In genomic region chr7:81554369-81554768, GRCm38 (mm10) we compare ENCODE assay signal across 8 mouse cellular contexts. TPM values are rescaled to one million over a fixed set of nuclear protein-coding genes. Genes with fewer than 3 reads are reported as not detected.
DNase-seq lines count a peak whose midpoint lies in the region; ATAC-seq and TF ChIP-seq lines count a peak whose summit lies in the region.
"Had no signal": no experiment of that assay in that cellular context is flagged by ENCODE, and none has a peak within 500 bp of the region (broad histone marks: within the 10 kb centered on the region; RNA-seq: fewer than 3 reads in every experiment).

No protein-coding gene starts in this region.

- in situ Hi-C loops in CH12.LX (cut with MboI; ENCODE audit: low pct_ligation_motif_present, low pct_unique_long_range_greater_than_20kb, low sequenced_read_pairs) = no loop called here
- in situ Hi-C loops in Patski (cut with MboI; ENCODE audit: low pct_unique_long_range_greater_than_20kb) = loop anchor here (5.0 kb wide), 1 partner anchor 208 kb away; the partner anchor contains the start of gene Ramac

- WGBS in kidney, adult 2 months = 85% methylated on average over 2 of the region's 2 CpGs
- WGBS in kidney, embryonic 16.5 days = 77% methylated on average over 2 of the region's 2 CpGs
- WGBS in liver, adult 2 months = 84% methylated on average over 2 of the region's 2 CpGs

- dilution Hi-C loops in CH12.LX (cut with MboI; ENCODE audit: extremely low pct_ligation_motif_present, extremely low pct_unique_long_range_greater_than_20kb, low sequenced_read_pairs) = no loop called here

- no peak overlapping the region for H3K4me3 ChIP-seq in kidney, adult 2 months (ENCODE audit: insufficient read depth, low read depth, low read length)
- no peak overlapping the region for H3K4me3 ChIP-seq in kidney, embryonic 16.5 days (ENCODE audit: low read length)
- H3K4me3 ChIP-seq in CH12.LX (replicated peaks in 1 of 3; ENCODE audit: low read depth in 2 of 3, low read length in 2 of 3, poor library complexity in 1 of 3) = no peak overlapping the region
- no peak overlapping the region for H3K4me3 ChIP-seq in liver, adult 2 months (ENCODE audit: insufficient read depth, low read depth, low read length)
- H3K4me3 ChIP-seq: erythroblast, embryonic 14.5 days had no signal

- H3K36me3 ChIP-seq in kidney, adult 2 months (ENCODE audit: control insufficient read depth, insufficient read depth, low read length) = no peaks in the 10 kb centered on the region
- H3K36me3 ChIP-seq in kidney, embryonic 16.5 days (ENCODE audit: insufficient read depth, low read length) = no peaks in the 10 kb centered on the region
- no peaks in the 10 kb centered on the region for H3K36me3 ChIP-seq in CH12.LX (replicated peaks in 1 of 2; ENCODE audit: control insufficient read depth in 1 of 2, insufficient read depth in 1 of 2, low read length in 1 of 2)
- no peaks in the 10 kb centered on the region for H3K36me3 ChIP-seq in liver, adult 2 months (ENCODE audit: control insufficient read depth, insufficient read depth, low read length)

- DNase-seq in kidney, adult 2 months = peak; percentile 31
- DNase-seq in CH12.LX (ENCODE audit: extremely low read depth) (peak; percentile 52), Patski (ENCODE audit: low read depth, low spot score) (no peak)
- peak; percentile 48 for DNase-seq in liver, adult 2 months (ENCODE audit: extremely low read depth, low read depth, low spot score)
- DNase-seq in thymus, postnatal 4 days = peak; percentile 72
- DNase-seq in frontal cortex, postnatal 36 days (ENCODE audit: low spot score in 2 of 2) = no peak

- peak; percentile 64 for TF ChIP-seq CTCF in kidney, adult 2 months (conservative IDR thresholded peaks at IDR 0.05; ENCODE audit: insufficient read depth, insufficient read length, low read depth, low read length)
- TF ChIP-seq CTCF in CH12.LX (conservative IDR thresholded peaks at IDR 0.05 in 1 of 2, IDR thresholded peaks at IDR 0.05 in 1 of 2; ENCODE audit: low read depth in 2 of 2, low read length in 2 of 2) (peak; percentile 64 to 74; a peak in 3 of 4 replicates), Patski (IDR thresholded peaks at IDR 0.05) (peak; percentile 86)
- TF ChIP-seq CTCF in liver, adult 2 months (IDR thresholded peaks at IDR 0.05; ENCODE audit: low read depth, low read length) = peak; percentile 67

- no peak for ATAC-seq in kidney, embryonic 16.5 days (ENCODE audit: low FRiP score, low TSS enrichment)
- ATAC-seq in Patski = no peak

- no peaks in the 10 kb centered on the region for H3K27me3 ChIP-seq in kidney, adult 2 months (replicated peaks; ENCODE audit: control insufficient read depth, insufficient read depth, low read length)
- H3K27me3 ChIP-seq in kidney, embryonic 16.5 days (ENCODE audit: insufficient read depth, low read length) = no peaks in the 10 kb centered on the region
- H3K27me3 ChIP-seq in CH12.LX (replicated peaks) (no peaks in the 10 kb centered on the region), Patski (peaks cover 10% of the 10 kb centered on the region)
- H3K27me3 ChIP-seq in liver, adult 2 months (ENCODE audit: control insufficient read depth, insufficient read depth, low read length) = no peaks in the 10 kb centered on the region

- TF ChIP-seq RAD21 in CH12.LX (IDR thresholded peaks at IDR 0.05; ENCODE audit: low read depth, low read length) = peak; percentile 74

- CTCF ChIA-PET in Patski (lab: Charles Lee) = no interaction called here

- no peak overlapping the region for H3K27ac ChIP-seq in kidney, adult 2 months (ENCODE audit: insufficient read depth, low read depth, low read length)
- H3K27ac ChIP-seq in kidney, embryonic 16.5 days (ENCODE audit: low read length) = no peak overlapping the region
- H3K27ac ChIP-seq in CH12.LX (ENCODE audit: insufficient read depth, low read depth) = no peak overlapping the region
- no peak overlapping the region for H3K27ac ChIP-seq in liver, adult 2 months (replicated peaks; ENCODE audit: insufficient read depth, low read depth, low read length)

- TF ChIP-seq POLR2A in kidney, adult 2 months (IDR thresholded peaks at IDR 0.05; ENCODE audit: low read depth, low read length) = no peak
- TF ChIP-seq POLR2A in CH12.LX (IDR thresholded peaks at IDR 0.05; ENCODE audit: low read depth, low read length) = no peak
- TF ChIP-seq POLR2A in liver, adult 2 months (IDR thresholded peaks at IDR 0.05; ENCODE audit: extremely low read depth, insufficient read depth, low read length) = no peak

- H3K9ac ChIP-seq in kidney, embryonic 16.5 days (replicated peaks; ENCODE audit: low read length) = no peak overlapping the region
- H3K9ac ChIP-seq in CH12.LX (ENCODE audit: insufficient read depth, low read depth) = no peak overlapping the region
- no peak overlapping the region for H3K9ac ChIP-seq in liver, adult 2 months (ENCODE audit: low read depth, low read length)

- H3K4me2 ChIP-seq in kidney, embryonic 16.5 days (replicated peaks; ENCODE audit: low read depth, low read length) = no peak overlapping the region
- H3K4me2 ChIP-seq in CH12.LX (ENCODE audit: insufficient read depth, low read depth, poor library complexity, severe bottlenecking) = no peak overlapping the region

- POLR2A ChIA-PET in Patski (lab: Charles Lee) = no interaction called here

- TF ChIP-seq EP300 in CH12.LX (IDR thresholded peaks at IDR 0.05; ENCODE audit: low read length) = no peak

- no peaks in the 10 kb centered on the region for H3K4me1 ChIP-seq in kidney, adult 2 months (ENCODE audit: control insufficient read depth, insufficient read depth, low read length)
- H3K4me1 ChIP-seq in kidney, embryonic 16.5 days (ENCODE audit: insufficient read depth, low read length) = no peaks in the 10 kb centered on the region
- no peaks in the 10 kb centered on the region for H3K4me1 ChIP-seq in CH12.LX (ENCODE audit: control insufficient read depth in 1 of 2, insufficient read depth in 2 of 2)
- no peaks in the 10 kb centered on the region for H3K4me1 ChIP-seq in liver, adult 2 months (ENCODE audit: control insufficient read depth, insufficient read depth, low read length)

- no peaks in the 10 kb centered on the region for H3K9me3 ChIP-seq in kidney, embryonic 16.5 days (ENCODE audit: low read length)
- H3K9me3 ChIP-seq in CH12.LX (replicated peaks; ENCODE audit: low read length) = no peaks in the 10 kb centered on the region

- no peaks in the 10 kb centered on the region for H3K79me2 ChIP-seq in CH12.LX (replicated peaks; ENCODE audit: control insufficient read depth, extremely low read depth, insufficient read depth, poor library complexity, severe bottlenecking)
- no peaks in the 10 kb centered on the region for H3K79me2 ChIP-seq in liver, adult 2 months (ENCODE audit: control insufficient read depth, insufficient read depth, low read length)

TF ChIP-seq in CH12.LX, 34 proteins besides CTCF, POLR2A, EP300 and RAD21:
- TF ChIP-seq SMC3 (IDR thresholded peaks at IDR 0.05; ENCODE audit: low read depth, low read length) (peak; percentile 67), USF2 (conservative IDR thresholded peaks at IDR 0.05; ENCODE audit: low read depth, low read length) (no peak)

RNA-seq across cellular contexts. Expression of gene Fsd2, which starts 12.4 kb away (rescaled TPM):
- 0.24 and 0.66 TPM in 2 replicates for polyA plus RNA-seq in kidney, adult 2 months (2012; rRNA removed)
- polyA plus RNA-seq in kidney, embryonic 16.5 days (2015; fragmentation: Nextera tagmentation; extraction: Ambion mirVana) = 0.19 and 0.27 TPM in 2 replicates
- total RNA-seq in CH12.LX (2012; rRNA removed) (1.2 and 1.6 TPM in 2 replicates), CH12.LX (2014; rRNA removed) (0.18 and 0.26 TPM in 2 replicates)
- polyA plus RNA-seq in CH12.LX (2012; ENCODE audit: insufficient read length, low read depth) (0.54 and 0.56 TPM in 2 replicates), Patski (2021) (not detected)
- total RNA-seq in liver, adult 2 months (2014; rRNA removed) = 0.13 and 0.28 TPM in 2 replicates
- polyA plus RNA-seq in liver, adult 2 months (2012; rRNA removed) = 0.04 TPM in 2 replicates
- polyA plus RNA-seq: erythroblast, embryonic 14.5 days had no signal

RNA-seq across cellular contexts. Expression of gene Whamm, which starts 16.7 kb away (rescaled TPM):
- 14.1 and 16.0 TPM in 2 replicates for polyA plus RNA-seq in kidney, adult 2 months (2012; rRNA removed)
- polyA plus RNA-seq in kidney, embryonic 16.5 days (2015; fragmentation: Nextera tagmentation; extraction: Ambion mirVana) = 1.2 and 3.4 TPM in 2 replicates
- total RNA-seq in CH12.LX (2012; rRNA removed) = 9.7 and 13.3 TPM in 2 replicates
- 5.2 and 5.4 TPM in 2 replicates for total RNA-seq in CH12.LX (2014; rRNA removed)
- polyA plus RNA-seq in CH12.LX (2012; ENCODE audit: insufficient read length, low read depth) = 11.2 and 13.3 TPM in 2 replicates
- polyA plus RNA-seq in Patski (2021) = 16.2 TPM
- total RNA-seq in liver, adult 2 months (2014; rRNA removed) = 20.7 and 25.4 TPM in 2 replicates
- polyA plus RNA-seq in liver, adult 2 months (2012; rRNA removed) = 35.1 and 44.6 TPM in 2 replicates

RNA-seq across cellular contexts. Expression of gene BC048679, which starts 56.3 kb away (rescaled TPM):
- 1.0 TPM in 1 of 2 replicates, not detected in the other for polyA plus RNA-seq in kidney, adult 2 months (2012; rRNA removed)
- not detected in 2 replicates for polyA plus RNA-seq in kidney, embryonic 16.5 days (2015; fragmentation: Nextera tagmentation; extraction: Ambion mirVana)
- total RNA-seq in CH12.LX (2012; rRNA removed) = not detected in 2 replicates
- total RNA-seq in CH12.LX (2014; rRNA removed) = not detected in 2 replicates
- not detected in 2 replicates for polyA plus RNA-seq in CH12.LX (2012; ENCODE audit: insufficient read length, low read depth)
- polyA plus RNA-seq in Patski (2021) = not detected
- not detected in 2 replicates for total RNA-seq in liver, adult 2 months (2014; rRNA removed)
- not detected in 2 replicates for polyA plus RNA-seq in liver, adult 2 months (2012; rRNA removed)
- polyA plus RNA-seq: erythroblast, embryonic 14.5 days had no signal

Comparison
In these comparisons a context has a peak if more than half of its experiments do, and no peak if none do; other contexts are left out.
1. DNase-seq: peak in kidney, adult 2 months (single experiment), CH12.LX (single experiment), liver, adult 2 months (single experiment) and thymus, postnatal 4 days (single experiment); none in Patski (single experiment) and frontal cortex, postnatal 36 days (0 of 2).
2. Peak in every context shown above with its lines, with median percentiles within 50 percentile points of each other: CTCF ChIP-seq.